Mouse (Mus musculus): Measurements from ENCODE around the gene Tmcc3.
A peak's percentile ranks its signal among the peaks of the same experiment; 100 is the strongest.
"Not testable (repeated sequence)": the region's sequence is repeated elsewhere in the genome, so short reads cannot be mapped to it uniquely, and the experiment has no call there.

Tmcc3 gene

DNA sequence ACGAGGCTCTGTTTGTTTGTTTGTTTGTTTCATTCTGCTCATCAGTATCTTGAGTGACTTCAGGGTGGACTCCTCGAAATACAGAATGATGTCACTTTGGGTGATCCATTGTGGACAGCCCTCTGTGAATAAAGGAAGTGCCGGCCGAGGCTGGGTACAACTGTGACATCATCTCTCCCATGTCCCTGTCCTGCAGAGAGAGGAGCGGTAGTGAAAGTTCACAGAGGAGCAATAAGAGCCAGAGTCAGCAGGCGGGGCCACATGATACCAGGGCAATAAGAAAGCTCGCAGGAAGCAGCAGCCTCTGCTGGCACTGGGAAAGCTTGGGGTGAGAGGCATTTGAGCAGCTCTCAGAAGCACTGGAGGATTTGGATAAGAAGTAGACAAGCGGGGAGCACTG lies 264.2 kb downstream of the Tmcc3 start:
- no peak for DNase-seq (ENCODE audit: low read depth, low spot score)

DNA sequence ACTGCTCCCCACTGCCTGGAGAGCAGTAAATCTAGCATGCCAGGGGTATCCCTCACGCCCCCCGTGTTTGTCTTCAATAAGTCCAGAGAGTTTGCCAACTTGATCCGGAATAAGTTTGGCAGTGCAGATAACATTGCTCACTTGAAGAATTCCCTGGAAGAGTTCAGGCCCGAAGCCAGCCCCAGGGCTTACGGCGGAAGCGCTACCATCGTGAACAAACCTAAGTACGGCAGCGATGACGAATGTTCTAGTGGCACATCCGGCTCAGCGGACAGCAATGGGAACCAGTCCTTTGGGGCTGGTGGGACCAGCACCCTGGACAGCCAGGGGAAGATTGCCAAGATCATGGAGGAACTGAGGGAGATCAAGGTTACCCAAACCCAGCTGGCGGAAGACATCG lies 267.1 kb downstream of the Tmcc3 start:
- no peak for DNase-seq (ENCODE audit: low read depth, low spot score)

DNA sequence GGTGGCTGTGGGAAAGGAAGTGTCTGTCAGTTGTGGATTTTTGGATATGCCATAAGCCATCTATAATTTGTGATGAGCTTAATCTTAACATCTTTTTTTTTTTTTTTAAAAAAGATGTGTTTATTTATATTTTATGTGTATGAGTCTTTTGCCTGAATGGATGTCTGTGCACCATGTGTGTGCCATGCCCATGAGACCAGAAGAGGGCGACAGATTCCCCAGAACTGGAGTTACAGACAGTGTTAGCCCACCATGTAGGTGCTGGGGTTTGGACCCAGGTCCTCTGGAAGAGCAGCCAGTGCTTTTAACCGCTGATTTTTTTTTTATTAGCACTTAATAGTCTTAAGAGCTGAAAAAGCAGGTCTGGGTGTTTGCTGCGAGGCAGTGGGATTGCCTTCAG lies 269.6 kb downstream of the Tmcc3 start:
- DNase-seq (ENCODE audit: low read depth, low spot score), result no peak

DNA sequence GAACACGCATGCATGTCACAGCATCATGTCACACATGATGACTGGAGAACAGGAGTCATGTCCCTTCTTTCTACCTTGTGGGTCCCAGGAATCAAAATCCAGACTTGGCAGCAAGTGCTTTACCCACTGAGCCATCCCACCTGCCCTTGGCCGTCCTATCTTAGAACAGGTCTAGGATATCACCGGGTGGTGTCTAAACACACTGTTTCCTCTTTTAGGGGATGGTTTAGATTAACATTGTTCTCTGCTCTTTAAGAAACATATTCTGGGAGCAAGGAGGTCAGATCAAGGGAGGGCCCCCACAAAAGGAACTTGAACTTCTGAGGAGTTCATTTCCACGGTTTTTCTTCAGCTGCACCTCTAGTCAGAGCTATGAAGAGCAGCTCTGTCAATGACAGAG lies 272.0 kb downstream of the Tmcc3 start:
- no peak for DNase-seq (ENCODE audit: low read depth, low spot score)

DNA sequence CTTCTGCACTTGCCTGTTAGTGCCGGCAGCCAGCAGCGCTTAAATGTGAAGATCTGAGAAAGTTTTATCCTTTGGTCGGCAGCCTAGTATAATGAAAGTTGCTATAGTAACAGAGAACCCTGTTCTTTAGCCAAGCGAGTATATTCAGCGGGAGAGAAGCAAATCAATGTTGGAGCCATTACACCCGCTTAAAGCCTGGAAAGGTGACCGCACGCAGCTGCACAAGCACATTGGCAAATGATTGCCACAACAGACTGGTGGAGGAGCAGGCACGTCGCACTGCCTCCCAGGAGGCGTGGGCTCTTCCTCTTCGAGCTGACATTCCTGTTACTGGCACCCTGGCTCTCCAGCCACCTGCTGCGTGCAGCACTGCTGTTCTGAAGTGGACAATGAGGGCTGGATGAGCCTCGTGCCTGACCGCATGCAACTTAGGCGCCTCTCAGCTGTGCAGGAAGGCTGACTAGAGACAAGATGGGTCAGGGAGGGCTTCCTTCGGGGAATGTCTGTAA lies 273.2 kb downstream of the Tmcc3 start:
- no peak for DNase-seq (ENCODE audit: low read depth, low spot score)

DNA sequence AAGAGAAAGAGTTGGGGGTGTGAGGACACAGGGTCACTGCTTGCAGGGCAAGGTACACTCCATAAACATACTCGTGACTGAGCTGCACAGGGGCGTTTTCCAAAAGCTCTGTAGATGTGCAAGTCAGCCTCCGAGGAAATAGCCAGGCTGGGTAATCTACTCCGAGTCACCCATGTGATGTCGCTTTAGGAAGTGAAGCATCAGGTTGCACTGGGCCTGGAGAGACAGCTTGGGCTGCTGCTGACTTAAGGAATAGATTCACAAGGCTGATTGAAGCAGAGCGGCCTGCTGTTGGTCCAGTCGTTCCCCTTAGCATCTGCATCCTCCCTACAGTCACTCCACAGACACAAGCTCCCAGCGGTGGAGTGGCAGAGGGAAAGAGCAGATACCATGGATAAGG lies 274.1 kb downstream of the Tmcc3 start:
- no peak for DNase-seq (ENCODE audit: low read depth, low spot score)

DNA sequence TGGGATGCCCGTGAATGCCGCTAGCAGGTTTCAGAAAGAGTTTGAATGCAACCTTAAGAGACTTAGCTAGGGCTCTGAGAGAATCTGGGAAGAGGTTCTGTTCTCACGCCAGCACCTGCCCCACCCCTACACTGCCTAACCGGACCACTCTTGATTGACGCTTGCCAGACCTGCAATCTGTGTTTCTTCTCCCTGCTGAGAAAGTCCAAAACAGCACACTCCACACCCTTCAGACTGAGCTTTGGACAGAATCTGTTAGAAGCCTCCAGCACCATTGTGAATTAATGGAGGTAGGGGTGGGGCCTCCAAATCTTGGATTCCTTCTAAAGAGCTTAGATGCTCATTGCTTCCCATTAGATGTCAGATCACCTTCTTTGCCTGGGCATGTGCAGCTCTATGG lies 277.2 kb downstream of the Tmcc3 start:
- DNase-seq (ENCODE audit: low read depth, low spot score), result no peak

DNA sequence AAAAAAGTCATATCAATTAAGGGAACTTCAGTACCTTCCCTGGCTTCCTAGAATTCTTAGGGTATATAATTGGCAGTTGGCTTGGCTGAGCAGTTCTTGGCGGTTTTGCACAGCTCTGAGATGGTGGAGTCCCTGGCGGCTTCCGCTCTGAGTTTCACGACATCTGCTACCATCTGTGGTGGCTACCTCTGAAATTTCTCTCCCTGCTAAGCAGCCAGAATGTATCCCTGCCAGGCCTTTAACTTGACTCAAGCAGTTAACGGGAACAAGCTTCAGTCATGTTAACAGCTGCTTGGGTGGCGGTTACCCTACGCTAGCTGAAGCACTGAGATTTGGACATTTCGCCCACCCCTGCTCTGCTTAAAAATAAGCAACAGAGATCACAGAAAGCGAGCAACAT lies 284.0 kb downstream of the Tmcc3 start:
- DNase-seq (ENCODE audit: low read depth, low spot score), result no peak

DNA sequence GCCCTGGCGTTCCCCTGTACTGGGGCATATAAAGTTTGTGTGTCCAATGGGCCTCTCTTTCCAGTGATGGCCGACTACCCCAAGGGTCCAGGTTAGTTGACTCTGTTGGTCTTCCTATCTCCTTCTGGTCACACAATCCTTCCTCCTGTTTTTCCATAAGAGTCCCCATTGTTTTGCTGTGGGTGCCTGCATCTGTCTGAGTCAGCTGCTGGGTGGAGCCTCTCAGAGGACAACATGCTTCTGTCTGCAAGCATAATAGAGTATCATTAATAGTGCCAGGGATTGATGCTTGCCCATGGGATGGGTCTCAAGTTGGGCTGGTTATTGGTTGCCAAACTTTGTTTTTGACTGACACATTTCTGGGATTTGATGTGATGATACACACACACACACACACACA lies 288.1 kb downstream of the Tmcc3 start:
- not testable (repeated sequence) for DNase-seq (ENCODE audit: low read depth, low spot score)

DNA sequence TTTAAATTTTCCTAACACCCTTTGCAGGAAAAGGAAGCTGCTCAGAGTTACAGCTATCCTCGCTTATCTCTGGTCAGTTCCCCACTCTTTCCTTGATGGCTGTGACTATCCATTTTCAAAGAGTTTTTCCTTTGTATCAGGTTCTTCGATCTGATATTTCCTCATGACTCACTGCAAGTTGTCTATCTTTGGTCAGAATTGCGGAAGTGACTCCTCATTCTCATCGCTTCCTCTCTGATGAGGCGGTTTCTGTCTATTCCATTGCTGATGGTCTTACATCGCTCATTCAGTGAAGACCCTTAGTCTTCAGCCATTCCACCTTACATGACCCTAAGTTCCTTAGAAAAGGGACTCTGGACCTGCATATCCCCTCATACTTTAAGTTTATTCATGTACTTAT lies 289.3 kb downstream of the Tmcc3 start:
- no peak for DNase-seq (ENCODE audit: low read depth, low spot score)

DNA sequence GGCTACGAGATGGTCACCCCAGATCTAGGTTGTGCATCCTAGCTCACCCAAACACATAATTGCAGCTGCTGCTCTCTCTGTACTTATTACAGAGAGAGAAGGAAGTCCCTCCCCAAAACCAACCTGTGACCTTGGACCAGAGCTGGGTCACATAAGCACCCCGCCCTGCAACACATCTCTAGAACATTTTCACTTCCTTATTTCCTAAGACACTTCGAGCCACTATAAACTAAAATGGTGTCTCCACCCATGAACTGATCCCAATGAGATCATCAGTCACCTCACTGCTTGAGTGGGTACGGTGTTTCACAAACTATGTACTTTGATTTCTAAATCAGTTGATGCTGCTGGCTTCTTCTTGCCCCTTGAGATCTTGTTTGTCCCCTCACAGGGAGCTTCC lies 293.7 kb downstream of the Tmcc3 start:
- DNase-seq (ENCODE audit: low read depth, low spot score), result no peak

DNA sequence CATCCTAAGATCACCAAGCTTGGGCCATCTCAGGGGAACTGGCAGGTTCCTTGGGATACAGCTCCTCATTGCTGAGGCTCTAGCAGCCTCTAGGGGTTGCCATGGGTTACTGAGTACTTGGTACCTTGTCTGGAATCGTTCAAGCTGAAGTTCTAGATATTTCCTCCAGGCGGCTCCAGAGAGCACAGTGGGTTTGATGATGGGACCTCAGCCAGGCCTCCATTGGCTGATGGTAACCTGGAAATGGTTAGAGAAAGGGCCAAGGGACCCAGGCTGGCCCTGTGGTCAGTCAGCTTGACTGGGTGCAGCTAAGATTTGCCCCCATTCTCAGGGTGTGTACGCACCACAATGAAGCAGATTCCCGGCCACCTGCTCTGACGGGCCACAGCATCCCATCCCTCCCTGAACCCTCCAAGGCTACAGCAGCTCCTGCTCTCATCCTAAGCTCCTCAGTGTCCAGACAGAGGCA lies 297.6 kb downstream of the Tmcc3 start:
- DNase-seq (ENCODE audit: low read depth, low spot score), result peak; percentile 43

DNA sequence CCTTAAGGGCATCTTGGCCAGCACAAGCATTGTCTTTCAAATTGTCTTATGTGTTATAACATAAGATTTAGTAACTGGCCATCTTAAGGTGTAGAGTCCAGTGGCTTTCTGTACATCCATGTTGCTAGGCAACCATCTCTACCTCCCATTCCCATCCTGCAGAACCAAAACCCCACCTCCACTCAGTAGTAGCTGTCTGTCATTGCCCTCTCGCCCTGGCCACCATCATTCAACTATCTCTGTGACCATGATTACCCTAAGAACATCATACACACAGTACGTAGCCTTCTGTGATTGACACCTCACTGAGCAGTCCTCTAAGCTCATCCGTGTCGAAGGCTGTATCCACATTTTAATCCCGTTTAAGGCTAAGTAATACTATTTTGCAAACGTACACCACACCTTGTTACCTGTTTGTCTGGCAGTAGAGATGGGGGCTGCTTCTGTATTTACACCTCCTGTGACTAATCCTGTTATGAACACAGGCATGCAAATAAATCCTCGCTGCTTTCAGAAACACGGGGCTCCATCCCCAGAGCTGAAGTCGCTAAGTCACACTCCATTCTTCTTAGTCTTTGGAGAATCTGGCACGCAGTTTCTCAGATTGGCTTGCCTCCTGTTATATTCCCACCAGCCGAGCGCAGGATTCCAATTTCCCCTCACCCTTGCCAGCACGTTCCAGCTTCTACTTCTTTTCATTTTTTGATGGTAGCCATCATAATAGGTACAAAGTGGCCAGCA lies 299.6 kb downstream of the Tmcc3 start:
- no peak for DNase-seq (ENCODE audit: low read depth, low spot score)

DNA sequence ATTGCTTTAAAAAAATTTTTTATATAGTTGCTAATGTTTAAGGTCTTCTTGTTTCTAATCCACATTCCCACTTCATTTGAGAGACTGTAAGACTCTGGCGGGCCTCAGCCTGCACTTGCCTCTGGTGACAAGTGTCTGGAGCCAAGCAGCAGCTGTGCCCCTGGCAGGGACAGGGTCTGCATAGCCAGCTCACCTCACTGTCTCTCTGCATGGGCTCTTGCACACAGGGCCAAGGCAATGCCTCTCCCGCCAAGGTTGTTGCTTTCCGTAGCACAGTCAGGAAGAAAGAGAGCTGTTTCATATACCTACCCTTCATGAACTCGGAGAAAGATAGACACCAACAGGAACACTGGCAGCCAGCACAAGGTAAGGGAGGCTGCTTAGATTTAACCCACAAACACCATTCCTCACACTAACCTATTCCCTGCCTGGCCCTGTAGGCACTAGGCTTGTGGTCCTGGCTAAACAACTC lies 300.3 kb downstream of the Tmcc3 start:
- DNase-seq (ENCODE audit: low read depth, low spot score), result no peak

DNA sequence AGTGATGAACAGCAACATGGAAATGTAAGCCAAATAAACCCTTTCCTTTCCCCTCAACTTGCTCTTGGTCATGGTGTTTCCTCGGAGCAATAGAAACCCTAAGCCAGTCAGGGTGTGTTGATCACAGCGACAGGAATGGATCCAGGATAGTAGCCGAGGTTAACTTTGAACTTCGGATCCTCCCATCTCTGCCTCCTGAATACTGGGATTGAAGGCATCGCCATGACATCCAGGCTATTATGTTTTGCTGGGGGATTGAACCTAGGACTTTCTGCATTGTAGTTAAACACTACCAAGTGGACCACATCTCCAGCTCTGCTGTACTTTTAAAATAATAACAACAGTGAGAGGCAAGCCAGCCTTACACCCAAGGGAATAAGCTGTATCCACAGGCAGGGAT lies 307.8 kb downstream of the Tmcc3 start:
- DNase-seq (ENCODE audit: low read depth, low spot score), result no peak

DNA sequence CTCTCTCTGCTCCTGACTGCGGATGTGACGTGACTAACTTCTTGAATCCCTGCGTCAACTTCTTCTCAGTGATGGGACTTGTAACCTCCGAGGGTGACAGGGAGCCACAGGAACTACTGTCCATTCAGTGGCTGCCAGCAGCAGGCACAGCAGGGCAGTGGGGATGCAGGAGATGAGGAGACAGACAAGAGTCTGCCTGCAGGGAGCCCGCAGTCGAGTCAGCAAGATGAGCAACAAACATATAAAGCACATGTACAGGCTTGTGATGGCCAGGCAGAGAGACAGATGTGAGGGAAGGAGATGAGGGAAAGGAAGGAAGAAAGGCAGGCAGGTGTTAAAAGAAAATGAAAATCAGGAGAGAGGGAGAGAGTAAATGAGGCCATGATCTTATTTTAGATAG lies 308.8 kb downstream of the Tmcc3 start:
- no peak for DNase-seq (ENCODE audit: low read depth, low spot score)

DNA sequence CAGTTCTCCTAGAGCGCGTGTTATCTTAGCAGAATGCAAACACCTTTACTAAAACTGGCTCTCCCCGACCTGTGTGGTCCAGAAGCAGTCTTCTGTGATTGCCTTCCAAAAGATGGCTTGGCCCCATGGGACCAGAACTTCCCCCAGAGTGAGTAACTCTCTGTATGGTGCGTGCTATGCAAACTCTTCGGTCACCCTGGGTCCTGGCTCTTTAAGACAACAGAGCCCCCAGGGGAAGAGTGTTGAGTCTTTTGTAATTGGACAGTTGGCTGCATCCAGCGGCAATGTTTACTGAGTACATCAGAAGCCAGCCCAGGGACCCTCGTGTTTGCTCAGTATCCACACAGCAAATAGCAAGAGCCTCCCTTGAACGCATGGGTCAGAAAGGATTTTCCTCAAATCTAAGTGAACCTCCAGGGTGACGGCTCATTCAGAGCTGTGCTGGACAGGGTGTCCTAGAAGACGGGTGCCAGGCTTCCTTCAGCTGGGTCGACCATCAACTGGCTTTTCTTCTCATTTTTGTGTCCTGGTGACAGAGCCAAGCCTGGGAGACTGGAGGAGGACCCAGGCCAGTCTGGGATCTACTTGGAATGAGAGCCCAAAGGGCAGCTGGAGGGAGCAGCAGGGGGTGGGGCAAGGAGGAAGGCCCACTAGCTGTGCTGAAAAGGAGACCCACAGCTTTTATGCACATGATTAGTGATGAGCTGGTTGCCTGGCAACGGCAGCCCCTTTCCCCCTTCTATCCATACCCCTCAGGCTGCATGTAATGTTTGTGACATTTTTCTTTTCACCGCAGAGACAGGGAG lies 309.9 kb downstream of the Tmcc3 start:
- DNase-seq (ENCODE audit: low read depth, low spot score), result no peak

DNA sequence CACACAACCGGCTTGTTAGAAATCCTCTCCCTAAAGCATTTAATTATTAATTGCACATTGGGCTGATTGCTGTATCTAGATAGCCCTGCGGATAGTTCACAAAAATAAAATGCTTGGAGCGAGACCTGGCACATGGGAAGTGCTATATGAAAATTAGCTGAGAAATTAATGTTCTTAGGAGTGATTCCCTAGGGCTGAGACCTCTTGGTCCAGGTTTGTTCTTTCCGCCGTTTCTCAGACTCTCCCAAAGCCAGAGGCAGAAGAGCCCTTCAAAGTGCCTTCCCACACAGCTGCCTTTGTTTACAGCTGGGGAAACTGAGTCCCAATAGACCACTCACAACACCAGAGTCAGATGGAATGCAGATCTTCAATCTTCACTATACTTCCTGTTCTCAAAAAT lies 310.5 kb downstream of the Tmcc3 start:
- no peak for DNase-seq (ENCODE audit: low read depth, low spot score)

DNA sequence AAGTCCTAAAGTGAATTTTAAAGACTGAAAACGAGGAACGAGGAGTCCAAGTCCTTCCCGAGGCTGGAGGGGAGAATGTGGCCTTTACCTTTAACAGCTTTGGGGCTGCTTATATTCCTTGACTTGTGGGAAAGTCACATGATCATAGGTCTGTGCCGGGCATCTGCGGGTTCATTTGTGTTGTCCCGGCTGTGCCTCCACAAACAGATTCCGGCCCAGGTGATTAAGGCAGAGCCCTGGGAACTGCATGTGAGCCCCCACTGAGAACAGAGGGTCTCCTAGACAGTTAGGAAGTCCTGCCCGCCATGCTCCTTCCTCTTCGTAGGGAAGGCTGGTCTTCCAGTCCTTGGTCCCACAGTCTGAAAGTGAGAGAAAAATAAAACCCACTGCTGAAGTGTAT lies 311.1 kb downstream of the Tmcc3 start:
- no peak for DNase-seq (ENCODE audit: low read depth, low spot score)

DNA sequence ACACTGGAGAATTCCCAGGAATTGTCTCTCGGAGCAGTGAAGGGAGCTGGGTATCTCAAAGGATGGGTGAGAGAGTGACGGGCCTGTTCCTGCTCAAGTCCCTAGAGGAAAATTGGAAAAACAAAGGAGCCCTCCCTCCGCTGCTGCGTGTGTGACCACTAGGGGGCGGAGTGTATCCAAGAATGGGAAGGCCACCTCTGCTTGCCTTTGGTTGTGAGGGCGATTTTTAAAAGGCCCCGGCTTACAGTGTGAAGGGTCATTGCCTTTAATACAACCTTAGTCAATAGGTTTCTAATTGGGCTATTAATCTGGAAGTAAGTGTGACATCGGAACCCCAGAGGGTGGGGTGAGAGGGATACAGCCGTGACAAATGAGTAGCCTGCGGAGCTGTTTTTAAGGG lies 311.9 kb downstream of the Tmcc3 start:
- DNase-seq (ENCODE audit: low read depth, low spot score), result peak; percentile 53

DNA sequence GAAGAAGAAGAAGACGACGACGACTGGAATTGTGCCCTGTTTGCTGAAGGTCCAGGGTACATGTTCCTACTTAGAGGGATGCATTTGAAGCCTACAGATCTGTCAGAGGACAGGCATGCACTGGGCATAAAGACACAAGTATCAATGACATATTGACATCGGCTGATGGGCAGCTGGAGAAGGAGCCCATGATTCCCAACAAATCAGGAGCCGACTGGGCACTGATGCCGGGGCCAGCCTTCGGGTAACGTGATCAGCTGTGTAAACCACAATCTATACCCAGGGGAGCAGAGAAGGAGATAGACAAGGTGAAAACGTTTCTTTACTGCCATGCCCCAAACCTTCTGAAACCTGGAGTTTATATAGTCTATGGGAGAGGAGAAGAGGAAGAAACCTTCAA lies 313.3 kb downstream of the Tmcc3 start:
- DNase-seq (ENCODE audit: low read depth, low spot score), result no peak

DNA sequence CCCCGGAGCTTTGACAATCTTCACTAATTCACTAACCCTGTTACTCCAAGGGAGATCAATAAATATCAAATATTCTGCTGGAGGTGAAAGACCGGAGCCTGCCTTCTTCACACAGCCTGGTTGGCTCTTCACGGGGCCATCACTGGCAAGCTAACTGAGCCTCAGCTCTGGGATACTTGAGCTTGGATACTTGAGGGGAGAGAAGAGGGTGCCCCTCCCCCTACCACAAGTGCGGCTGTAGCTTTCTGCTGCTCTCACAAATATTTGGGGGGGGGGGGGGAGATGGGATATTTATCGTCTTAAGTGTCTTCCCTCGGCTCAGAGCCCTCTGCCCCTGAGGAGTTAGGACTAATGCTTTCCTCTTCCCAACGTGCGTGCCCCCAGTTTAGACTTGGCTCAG lies 313.9 kb downstream of the Tmcc3 start:
- no peak for DNase-seq (ENCODE audit: low read depth, low spot score)

DNA sequence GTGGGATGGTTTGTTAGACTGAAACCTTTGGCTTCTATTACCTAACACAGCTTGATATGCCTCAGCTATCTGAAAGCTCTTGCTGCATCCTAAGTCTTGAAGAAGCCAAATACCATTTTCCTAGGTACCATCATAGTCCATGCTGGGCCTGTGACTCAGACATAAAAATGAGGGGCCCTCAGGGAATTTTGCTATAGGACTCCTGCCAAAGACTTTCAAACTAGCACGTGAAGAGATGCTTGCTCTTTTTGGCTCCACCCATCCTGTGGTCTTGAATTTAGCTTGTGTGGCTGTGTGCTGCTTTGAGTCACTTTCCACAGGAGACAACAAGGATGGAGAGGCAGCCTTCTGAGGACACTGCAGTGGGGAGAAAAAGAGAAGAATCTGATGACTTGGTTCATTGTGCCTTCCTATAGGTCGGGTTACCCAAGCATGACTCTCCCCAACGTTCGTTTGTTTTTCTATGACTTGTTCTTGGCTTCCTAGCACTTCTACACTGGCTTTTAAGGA lies 319.1 kb downstream of the Tmcc3 start:
- no peak for DNase-seq (ENCODE audit: low read depth, low spot score)
